Mouse (Mus musculus) hindbrain, embryonic 16.5 days (tissue): Measurements from ENCODE around the gene Rnf167. TPM values are rescaled to one million over a fixed set of nuclear protein-coding genes. Genes with fewer than 3 reads are reported as not detected.

ENCODE experiments used
- ATAC-seq: fragments of 200-750 bp; cut with Nextera tagmentation; 2 replicates; pipeline ENCODE4 v1.8.0; 2017; ENCODE audit warnings: moderate TSS enrichment, moderate library complexity
- H3K27ac ChIP-seq: fragments of 300-500 bp; sonication (generic); 2 replicates; pipeline ENCODE4 v1.5.1; 2014; ENCODE audit warnings: low read depth, mild to moderate bottlenecking, control low read depth, low read length, moderate library complexity
- H3K27me3 ChIP-seq: fragments of 300-500 bp; sonication (generic); replicated peaks from 2 replicates; pipeline ENCODE4 v1.6.1; 2014; ENCODE audit warnings: low read length; ENCODE audit not compliant: control insufficient read depth, insufficient read depth
- H3K36me3 ChIP-seq: fragments of 300-500 bp; sonication (generic); 2 replicates; pipeline ENCODE4 v1.6.1; 2014; ENCODE audit warnings: mild to moderate bottlenecking, low read length, moderate library complexity, mixed read lengths; ENCODE audit not compliant: control insufficient read depth, insufficient read depth
- H3K4me1 ChIP-seq: fragments of 300-500 bp; sonication (generic); 2 replicates; pipeline ENCODE4 v1.6.1; 2014; ENCODE audit warnings: low read depth, low read length; ENCODE audit not compliant: control insufficient read depth, insufficient read depth
- H3K4me2 ChIP-seq: fragments of 300-500 bp; sonication (generic); 2 replicates; pipeline ENCODE4 v1.6.1; 2014; ENCODE audit warnings: mild to moderate bottlenecking, low read length, control low read depth, moderate library complexity
- H3K4me3 ChIP-seq: fragments of 300-500 bp; sonication (generic); 2 replicates; pipeline ENCODE4 v1.5.1; 2014; ENCODE audit warnings: mild to moderate bottlenecking, low read length, control low read depth, moderate library complexity
- H3K9ac ChIP-seq: fragments of 300-500 bp; sonication (generic); 2 replicates; pipeline ENCODE4 v1.6.1; 2014; ENCODE audit warnings: low read depth, mild to moderate bottlenecking, control low read depth, low read length, moderate library complexity
- H3K9me3 ChIP-seq: fragments of 300-500 bp; sonication (generic); 2 replicates; pipeline ENCODE4 v1.6.1; 2014; ENCODE audit warnings: mild to moderate bottlenecking, low read length, moderate library complexity; ENCODE audit not compliant: control insufficient read depth
- WGBS: fragments of 180-500 bp; shearing (Covaris S2); extraction: QIAGEN DNeasy Blood & Tissue Kit; methylation state at CpG from one replicate; pipeline ENCODE4 v1.1.7; 2014; 5-methylcytosine and 5-hydroxymethylcytosine counted together
- polyA plus RNA-seq: library from polyadenylated mRNA; unstranded; fragments of >200 nt; fragmentation: Nextera tagmentation; extraction: Ambion mirVana; gene quantifications from 2 replicates; pipeline ENCODE4 v1.2.1, GENCODE M21; 2015

The Rnf167 gene
- polyA plus RNA-seq, 1 experiment from 2014 or later: 110 TPM

DNA sequence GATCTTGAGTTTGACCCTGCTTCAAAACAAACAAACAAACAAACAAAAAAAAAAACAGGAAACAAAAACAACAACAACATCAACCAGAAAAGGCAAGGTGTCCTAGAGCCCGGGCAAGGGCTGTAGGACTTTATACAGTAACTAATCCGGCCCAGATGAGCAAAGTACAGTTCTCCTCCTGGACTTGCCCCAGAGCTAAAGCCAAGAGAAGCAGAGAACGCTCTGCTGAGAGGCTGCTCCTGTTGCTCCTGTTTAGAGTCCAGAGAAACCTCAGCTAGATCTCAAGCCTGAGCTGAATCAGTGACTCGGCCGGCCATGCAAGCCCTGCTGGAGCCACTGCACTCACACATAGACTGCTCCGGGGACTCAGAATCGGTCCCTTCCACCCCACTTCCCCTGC is 16.9 kb upstream of the Rnf167 start:
- Histone ChIP-seq H3K27me3 (no peaks in the 10 kb centered on the region), H3K4me1 (no peaks in the 10 kb centered on the region), H3K4me3 (no peak overlapping the region), H3K4me2 (no peak overlapping the region), H3K9me3 (no peaks in the 10 kb centered on the region), H3K36me3 (no peaks in the 10 kb centered on the region), H3K9ac (no peak overlapping the region), H3K27ac (no peak overlapping the region)
- ATAC-seq: no peak
- 71% methylated on average over 7 of the region's 7 CpGs for WGBS

DNA sequence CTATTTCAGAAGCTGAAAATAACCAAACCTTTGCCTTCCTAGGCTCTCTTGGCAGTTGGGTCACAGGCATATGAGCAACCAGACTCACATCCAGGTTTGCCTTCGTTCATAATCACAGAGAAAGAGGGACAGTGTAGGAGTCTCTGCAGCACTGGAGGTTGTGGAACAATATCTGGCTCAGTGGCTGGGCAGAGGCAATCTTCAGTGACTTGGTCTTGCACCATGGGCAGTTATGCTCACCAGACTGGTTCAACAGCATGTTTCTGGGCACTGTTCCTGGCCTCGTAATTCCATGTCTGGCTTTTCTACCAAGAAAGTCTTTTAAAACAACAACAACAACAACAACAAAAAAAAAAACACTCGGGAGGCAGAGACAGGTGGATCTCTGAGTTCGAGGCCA is 11.4 kb upstream of the Rnf167 start:
- H3K4me2 ChIP-seq: no peak overlapping the region
- no peak overlapping the region for H3K4me3 ChIP-seq
- H3K27me3 ChIP-seq: no peaks in the 10 kb centered on the region
- H3K4me1 ChIP-seq: no peaks in the 10 kb centered on the region
- no peak for ATAC-seq
- no peak overlapping the region for H3K27ac ChIP-seq
- no peaks in the 10 kb centered on the region for H3K9me3 ChIP-seq
- no peak overlapping the region for H3K9ac ChIP-seq
- 81% methylated on average over 4 of the region's 4 CpGs for WGBS
- H3K36me3 ChIP-seq: no peaks in the 10 kb centered on the region

DNA sequence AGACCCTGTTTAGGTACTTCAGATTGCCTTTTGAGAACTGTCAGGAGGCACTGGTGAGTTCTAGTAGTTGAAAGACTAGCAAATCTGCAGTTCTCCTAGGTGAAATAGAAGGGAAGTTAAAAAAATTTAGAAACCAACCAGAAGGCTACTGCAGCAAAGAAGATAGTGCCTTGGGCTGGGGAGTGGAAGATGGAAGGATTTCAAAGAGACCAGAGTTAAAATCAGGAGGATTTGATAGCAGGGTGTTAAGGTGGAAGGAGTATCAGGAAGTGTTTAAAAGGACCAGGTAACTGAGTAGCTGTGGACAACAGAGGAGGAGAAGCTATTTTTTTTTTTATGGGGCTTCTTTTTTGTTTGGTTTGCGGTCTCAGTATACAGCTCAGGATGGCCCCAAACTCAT is 9.3 kb upstream of the Rnf167 start:
- no peak overlapping the region for H3K9ac ChIP-seq
- no peak for ATAC-seq
- WGBS: 95% methylated on average over 1 of the region's 1 CpGs

DNA sequence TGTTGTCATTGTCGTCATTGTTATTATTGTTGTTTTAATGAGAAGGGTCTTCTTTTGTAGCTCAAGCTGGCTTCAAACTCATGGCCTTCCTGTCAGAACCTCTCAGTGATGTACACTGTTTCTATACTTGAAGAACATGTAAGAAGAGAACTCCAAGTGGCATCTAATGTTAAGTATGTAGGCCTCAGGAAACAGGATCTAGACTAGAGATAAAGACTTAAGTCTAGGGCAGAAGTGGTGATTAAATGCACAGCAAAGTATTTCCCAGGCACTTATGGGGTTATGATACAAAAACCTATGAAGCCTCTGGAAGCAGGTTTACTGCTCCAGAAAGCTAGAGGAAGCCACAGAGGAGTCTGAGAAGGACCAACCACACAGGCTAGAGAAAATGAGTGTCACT is 8.7 kb upstream of the Rnf167 start:
- Histone ChIP-seq H3K27me3 (no peaks in the 10 kb centered on the region), H3K4me3 (no peak overlapping the region), H3K4me2 (no peak overlapping the region), H3K4me1 (no peaks in the 10 kb centered on the region), H3K36me3 (peaks cover 3% of the 10 kb centered on the region; the same call in 1 of the 2 replicates), H3K9me3 (no peaks in the 10 kb centered on the region), H3K9ac (no peak overlapping the region), H3K27ac (no peak overlapping the region)
- WGBS: 87% methylated on average over 1 of the region's 1 CpGs
- no peak for ATAC-seq

More for the DNA sequence above, 9.3 kb upstream of the Rnf167 start:
- no peaks in the 10 kb centered on the region for H3K27me3 ChIP-seq
- no peak overlapping the region for H3K4me2 ChIP-seq
- H3K9me3 ChIP-seq: no peaks in the 10 kb centered on the region
- H3K4me1 ChIP-seq: no peaks in the 10 kb centered on the region
- no peak overlapping the region for H3K4me3 ChIP-seq
- no peak overlapping the region for H3K27ac ChIP-seq
- H3K36me3 ChIP-seq: no peaks in the 10 kb centered on the region

DNA sequence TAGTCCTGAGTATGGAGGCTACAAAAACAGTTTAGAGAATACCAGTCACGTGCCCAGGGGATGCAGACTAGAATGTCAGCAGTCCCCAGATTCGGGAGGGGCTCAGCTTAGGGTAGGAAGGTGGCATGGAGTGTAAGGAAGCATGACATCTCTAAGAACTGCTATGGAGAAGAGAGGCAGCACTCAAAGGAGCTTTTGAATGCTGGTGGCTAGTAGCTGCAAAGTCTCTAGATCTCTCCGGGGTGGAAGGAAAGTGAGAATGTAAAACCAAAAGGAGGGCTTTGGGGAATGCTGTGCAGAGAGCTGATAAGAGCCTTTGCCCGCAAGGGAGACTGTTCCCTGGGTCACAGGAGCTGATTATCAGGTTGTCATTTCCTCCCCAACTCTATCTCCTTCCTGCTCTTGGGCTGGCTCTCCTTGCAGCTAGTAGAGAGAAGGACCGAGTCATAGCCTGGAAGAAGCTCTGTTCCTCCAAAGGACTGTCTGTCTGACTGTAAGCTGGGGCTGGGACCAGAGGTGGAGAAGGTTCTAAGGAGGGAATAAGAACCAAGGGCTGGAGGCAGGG is 8.2 kb upstream of the Rnf167 start, which contains the start of gene Gp1ba:
Gene Gp1ba, plus strand, starts transcription at position 409 of the 565 bp plus-strand sequence.
- H3K4me2 ChIP-seq: no peak within 1 kb of the TSS
- H3K36me3 ChIP-seq: peaks cover 3% of the 10 kb centered on the region; the same call in 1 of the 2 replicates
- ATAC-seq: no peak
- H3K4me3 ChIP-seq: no peak within 1 kb of the TSS
- H3K9me3 ChIP-seq: no peaks in the 10 kb centered on the region
- no peaks in the 10 kb centered on the region for H3K27me3 ChIP-seq
- no peak within 1 kb of the TSS for H3K27ac ChIP-seq
- H3K9ac ChIP-seq: no peak within 1 kb of the TSS
- 69% methylated on average over 5 of the region's 5 CpGs for WGBS
- no peaks in the 10 kb centered on the region for H3K4me1 ChIP-seq

DNA sequence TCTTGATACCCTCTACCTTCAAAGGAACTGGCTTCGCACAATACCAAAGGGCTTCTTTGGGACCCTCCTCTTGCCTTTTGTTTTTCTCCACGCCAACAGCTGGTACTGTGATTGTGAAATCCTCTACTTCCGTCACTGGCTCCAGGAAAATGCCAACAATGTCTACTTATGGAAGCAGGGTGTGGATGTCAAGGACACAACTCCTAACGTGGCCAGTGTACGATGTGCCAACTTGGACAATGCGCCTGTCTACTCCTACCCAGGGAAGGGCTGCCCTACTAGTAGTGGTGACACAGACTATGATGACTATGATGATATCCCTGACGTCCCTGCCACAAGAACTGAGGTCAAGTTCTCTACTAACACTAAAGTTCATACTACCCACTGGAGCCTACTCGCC is 7.1 kb upstream of the Rnf167 start:
- no peak overlapping the region for H3K27ac ChIP-seq
- 88% methylated on average over 8 of the region's 8 CpGs for WGBS
- H3K36me3 ChIP-seq: peaks cover 10% of the 10 kb centered on the region; the same call in 1 of the 2 replicates
- no peak overlapping the region for H3K9ac ChIP-seq
- no peaks in the 10 kb centered on the region for H3K9me3 ChIP-seq
- ATAC-seq: no peak
- no peaks in the 10 kb centered on the region for H3K27me3 ChIP-seq
- H3K4me2 ChIP-seq: no peak overlapping the region
- H3K4me3 ChIP-seq: no peak overlapping the region
- H3K4me1 ChIP-seq: no peaks in the 10 kb centered on the region

DNA sequence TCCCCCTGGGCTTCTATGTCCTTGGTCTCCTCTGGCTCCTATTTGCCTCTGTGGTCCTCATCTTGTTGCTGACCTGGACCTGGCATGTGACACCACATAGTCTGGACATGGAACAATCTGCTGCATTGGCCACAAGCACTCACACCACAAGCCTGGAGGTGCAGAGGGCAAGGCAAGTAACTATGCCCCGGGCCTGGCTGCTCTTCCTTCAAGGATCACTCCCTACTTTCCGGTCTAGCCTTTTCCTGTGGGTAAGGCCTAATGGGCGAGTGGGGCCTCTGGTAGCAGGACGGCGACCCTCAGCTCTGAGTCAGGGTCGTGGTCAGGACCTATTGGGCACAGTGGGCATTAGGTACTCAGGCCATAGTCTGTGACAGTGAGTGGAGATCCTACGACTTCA is 5.8 kb upstream of the Rnf167 start:
- Histone ChIP-seq H3K9ac (no peak overlapping the region), H3K36me3 (peaks cover 10% of the 10 kb centered on the region; the same call in 1 of the 2 replicates), H3K27me3 (no peaks in the 10 kb centered on the region), H3K9me3 (no peaks in the 10 kb centered on the region), H3K4me3 (no peak overlapping the region), H3K4me1 (peaks cover 12% of the 10 kb centered on the region), H3K27ac (no peak overlapping the region), H3K4me2 (no peak overlapping the region)
- 83% methylated on average over 7 of the region's 7 CpGs for WGBS
- no peak for ATAC-seq

DNA sequence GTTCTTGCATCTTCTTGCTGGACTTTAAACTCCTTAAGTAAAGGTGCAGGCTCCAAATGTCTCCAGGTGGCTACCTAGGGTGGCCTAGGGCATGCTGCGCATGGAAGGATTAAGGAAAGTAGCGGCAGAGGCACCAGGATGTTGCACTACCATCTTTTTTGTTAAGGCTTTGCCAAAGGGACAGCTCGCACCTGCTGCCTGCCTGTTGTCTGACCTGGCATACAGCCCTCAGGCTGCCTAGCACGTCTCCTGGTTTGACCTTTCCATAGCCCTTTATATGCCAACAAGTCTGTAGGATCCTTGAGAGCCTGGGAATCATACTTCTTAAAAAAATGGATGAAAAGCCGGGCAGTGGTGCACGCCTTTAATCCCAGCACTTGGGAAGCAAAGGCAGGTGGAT is 4.0 kb upstream of the Rnf167 start:
- Histone ChIP-seq H3K27ac (no peak overlapping the region), H3K4me2 (no peak overlapping the region), H3K4me1 (peaks cover 16% of the 10 kb centered on the region), H3K4me3 (no peak overlapping the region), H3K9me3 (no peaks in the 10 kb centered on the region), H3K36me3 (peaks cover 10% of the 10 kb centered on the region; the same call in 1 of the 2 replicates), H3K27me3 (no peaks in the 10 kb centered on the region), H3K9ac (no peak overlapping the region)
- 92% methylated on average over 6 of the region's 6 CpGs for WGBS
- no peak for ATAC-seq

DNA sequence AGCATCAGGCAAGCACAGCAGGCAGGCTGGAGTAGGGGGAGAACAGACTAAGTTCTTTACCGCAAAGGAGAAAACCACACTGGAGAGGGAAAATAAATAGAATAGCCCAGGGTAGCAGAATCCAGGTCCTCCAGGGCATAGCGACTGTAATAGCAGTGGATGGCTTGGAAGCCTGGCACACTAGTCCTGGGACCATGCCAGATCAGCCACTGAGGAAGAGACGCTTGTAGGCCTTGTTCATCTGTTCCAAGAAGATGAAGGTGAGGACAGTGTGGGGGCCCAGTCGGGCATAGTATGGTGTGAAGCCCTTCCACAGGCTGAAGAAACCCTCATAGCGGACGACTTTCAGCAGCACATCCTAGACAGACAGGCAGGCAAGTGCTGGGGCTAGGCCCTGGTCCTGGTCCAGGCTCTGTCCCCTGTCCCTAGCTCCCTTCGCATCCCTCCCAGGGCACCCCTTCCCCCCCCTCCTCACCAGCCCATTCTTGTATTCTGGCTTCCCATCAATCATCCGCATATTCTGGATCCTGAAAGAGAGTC is 2.4 kb upstream of the Rnf167 start:
- Histone ChIP-seq H3K4me1 (peaks cover 25% of the 10 kb centered on the region), H3K4me3 (no peak overlapping the region), H3K27me3 (no peaks in the 10 kb centered on the region), H3K9ac (no peak overlapping the region), H3K9me3 (no peaks in the 10 kb centered on the region), H3K36me3 (peaks cover 14% of the 10 kb centered on the region), H3K27ac (no peak overlapping the region), H3K4me2 (no peak overlapping the region)
- 94% methylated on average over 8 of the region's 8 CpGs for WGBS
- ATAC-seq: no peak
